Mouse (Mus musculus) limb, embryonic 10.5 days (tissue): ENCODE results near the gene Lhx3. TPM values are rescaled to one million over a fixed set of nuclear protein-coding genes. Genes with fewer than 3 reads are reported as not detected.
A peak's percentile ranks its signal among the peaks of the same experiment; 100 is the strongest.

Source experiments
- DNase-seq: peaks from one replicate; pipeline ENCODE4 v3.0.0-alpha.2; 2017; ENCODE audit warnings: low spot score
- H3K27ac ChIP-seq: fragments of 300-500 bp; sonication (generic); 2 replicates; pipeline ENCODE4 v1.5.1; 2016; ENCODE audit warnings: mild to moderate bottlenecking
- H3K27me3 ChIP-seq: fragments of 300-500 bp; sonication (generic); 2 replicates; pipeline ENCODE4 v1.6.1; 2016; ENCODE audit warnings: low read depth, mild to moderate bottlenecking; ENCODE audit not compliant: poor library complexity, severe bottlenecking
- H3K36me3 ChIP-seq: fragments of 300-500 bp; sonication (generic); 2 replicates; pipeline ENCODE4 v1.6.1; 2016; ENCODE audit warnings: mild to moderate bottlenecking, moderate library complexity
- H3K4me1 ChIP-seq: fragments of 300-500 bp; sonication (generic); 2 replicates; pipeline ENCODE4 v1.6.1; 2016
- H3K4me3 ChIP-seq: fragments of 300-500 bp; sonication (generic); 2 replicates; pipeline ENCODE4 v1.5.1; 2016; ENCODE audit warnings: mild to moderate bottlenecking, moderate library complexity
- H3K9me3 ChIP-seq: fragments of 300-500 bp; sonication (generic); replicated peaks from 2 replicates; pipeline ENCODE4 v1.6.1; 2016; ENCODE audit warnings: mild to moderate bottlenecking
- WGBS: fragments of 180-500 bp; shearing (Covaris S2); methylation state at CpG from one replicate; pipeline ENCODE4 v1.1.7; 2016; 5-methylcytosine and 5-hydroxymethylcytosine counted together
- polyA plus RNA-seq: library from polyadenylated mRNA; unstranded; fragments of >200 nt; fragmentation: Nextera tagmentation; extraction: Ambion mirVana; gene quantifications from 2 replicates; pipeline ENCODE4 v1.2.1, GENCODE M21; 2016

Lhx3 gene
- polyA plus RNA-seq, 1 experiment from 2014 or later = not detected

- peaks cover 100% of the 10 kb centered on the region for H3K27me3 ChIP-seq
- H3K36me3 ChIP-seq = no peaks in the 10 kb centered on the region
- no peaks in the 10 kb centered on the region for H3K9me3 ChIP-seq
- 43% methylated on average over 7 of the region's 7 CpGs for WGBS
- H3K27ac ChIP-seq = no peak overlapping the region
- no peak for DNase-seq
- H3K4me1 ChIP-seq = peaks cover 47% of the 10 kb centered on the region
- H3K4me3 ChIP-seq = no peak overlapping the region
These were observed 13.3 kb downstream of the Lhx3 start for GRCm38 (mm10) chr2:26194552-26195339.

DNA sequence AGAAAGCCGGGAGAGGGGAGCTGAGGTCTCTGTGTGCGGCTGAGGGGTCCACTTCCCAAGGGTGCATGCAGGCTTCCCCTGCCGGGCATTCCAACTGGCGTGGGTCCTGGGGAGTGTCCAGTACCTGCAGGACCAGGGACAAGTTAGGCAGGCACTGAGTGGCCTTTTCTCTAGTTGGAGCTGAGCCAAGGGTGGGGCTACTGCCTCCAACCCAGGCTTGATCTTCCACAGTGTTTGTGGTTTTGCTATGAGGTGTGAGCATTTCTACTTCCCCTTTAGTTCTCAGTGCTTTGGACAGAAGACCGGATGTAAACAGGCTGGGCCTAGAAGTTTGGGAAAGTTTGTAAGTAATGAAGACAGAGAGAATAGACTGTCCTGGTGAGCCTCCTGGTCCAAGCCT, 19.6 kb downstream of the Lhx3 start:
- no peak for DNase-seq
- Histone ChIP-seq H3K4me1 (peaks cover 24% of the 10 kb centered on the region), H3K4me3 (no peak overlapping the region), H3K36me3 (no peaks in the 10 kb centered on the region), H3K27me3 (peaks cover 100% of the 10 kb centered on the region), H3K27ac (no peak overlapping the region), H3K9me3 (no peaks in the 10 kb centered on the region)
- WGBS = 86% methylated on average over 5 of the region's 5 CpGs

GRCm38 (mm10) chr2:26184352-26184751, 23.7 kb downstream of the Lhx3 start:
- WGBS = 55% methylated on average over 3 of the region's 3 CpGs
- H3K27me3 ChIP-seq = peaks cover 73% of the 10 kb centered on the region

DNA sequence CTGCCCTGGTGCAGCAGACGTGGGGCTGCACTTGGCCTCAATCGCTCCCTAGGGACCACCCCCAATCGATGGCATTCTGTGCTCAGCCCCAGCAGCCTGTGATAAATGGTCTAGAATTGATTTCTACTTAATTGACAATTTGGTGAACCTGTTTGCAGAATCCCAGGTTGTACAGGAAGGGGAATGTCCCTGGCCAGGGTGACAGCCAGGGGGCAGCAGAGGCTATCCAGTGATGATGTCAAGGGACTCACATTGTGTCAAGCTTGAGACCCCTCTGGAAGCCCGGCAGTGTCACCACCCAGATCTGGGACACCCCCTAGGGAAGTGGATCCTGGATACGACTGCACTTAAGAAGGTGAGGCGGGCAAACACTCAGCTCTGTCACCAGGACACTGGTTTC, 25.4 kb downstream of the Lhx3 start:
- WGBS = 19% methylated on average over 6 of the region's 6 CpGs
- Histone ChIP-seq H3K4me3 (no peak overlapping the region), H3K36me3 (no peaks in the 10 kb centered on the region), H3K4me1 (peaks cover 19% of the 10 kb centered on the region), H3K27ac (no peak overlapping the region), H3K27me3 (peaks cover 66% of the 10 kb centered on the region), H3K9me3 (no peaks in the 10 kb centered on the region)
- DNase-seq = peak; percentile 69

More at GRCm38 (mm10) chr2:26184352-26184751, 23.7 kb downstream of the Lhx3 start:
- Histone ChIP-seq H3K27ac (no peak overlapping the region), H3K9me3 (no peaks in the 10 kb centered on the region), H3K4me3 (no peak overlapping the region), H3K36me3 (no peaks in the 10 kb centered on the region), H3K4me1 (peaks cover 19% of the 10 kb centered on the region)
- no peak for DNase-seq

- no peak for DNase-seq
- no peaks in the 10 kb centered on the region for H3K9me3 ChIP-seq
- no peak overlapping the region for H3K27ac ChIP-seq
- H3K36me3 ChIP-seq = no peaks in the 10 kb centered on the region
- peaks cover 46% of the 10 kb centered on the region for H3K27me3 ChIP-seq
- peaks cover 23% of the 10 kb centered on the region for H3K4me1 ChIP-seq
- H3K4me3 ChIP-seq = no peak overlapping the region
- WGBS = 37% methylated on average over 2 of the region's 2 CpGs
These were observed 30.9 kb downstream of the Lhx3 start for GRCm38 (mm10) chr2:26177189-26177588.

- no peak overlapping the region for H3K27ac ChIP-seq
- peaks cover 49% of the 10 kb centered on the region for H3K27me3 ChIP-seq
- H3K36me3 ChIP-seq = no peaks in the 10 kb centered on the region
- DNase-seq = no peak
- peaks cover 24% of the 10 kb centered on the region for H3K4me1 ChIP-seq
- H3K4me3 ChIP-seq = no peak overlapping the region
- no peaks in the 10 kb centered on the region for H3K9me3 ChIP-seq
- 61% methylated on average over 5 of the region's 5 CpGs for WGBS
These were observed 31.4 kb downstream of the Lhx3 start for GRCm38 (mm10) chr2:26176731-26177130.

- DNase-seq = no peak
- H3K9me3 ChIP-seq = no peaks in the 10 kb centered on the region
- H3K27ac ChIP-seq = no peak overlapping the region
These were observed 32.9 kb downstream of the Lhx3 start for GRCm38 (mm10) chr2:26175191-26175590.

DNA sequence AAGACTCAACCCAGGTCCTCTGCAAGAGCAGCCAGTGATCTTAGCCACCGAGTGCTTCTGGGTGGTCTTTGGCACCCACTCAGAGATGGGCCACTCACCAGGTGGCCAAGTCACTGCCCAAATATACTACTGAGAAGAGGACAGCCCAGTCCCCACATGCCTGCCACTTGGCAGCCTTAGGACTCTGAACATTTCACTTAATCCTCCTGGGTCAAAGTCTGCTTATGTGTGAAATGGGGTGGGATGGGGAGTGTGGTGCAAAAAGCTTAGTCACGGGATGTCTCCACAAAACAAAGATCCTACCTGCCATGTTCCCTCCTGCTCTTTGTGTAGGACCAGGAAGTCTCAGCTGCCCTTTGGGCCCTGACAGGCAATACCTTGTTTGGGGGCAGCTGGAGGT, 35.9 kb downstream of the Lhx3 start:
- Histone ChIP-seq H3K27me3 (peaks cover 73% of the 10 kb centered on the region), H3K27ac (no peak overlapping the region), H3K4me3 (no peak overlapping the region), H3K36me3 (no peaks in the 10 kb centered on the region), H3K4me1 (peaks cover 44% of the 10 kb centered on the region), H3K9me3 (no peaks in the 10 kb centered on the region)
- no peak for DNase-seq
- 84% methylated on average over 2 of the region's 2 CpGs for WGBS

More at GRCm38 (mm10) chr2:26175191-26175590, 32.9 kb downstream of the Lhx3 start:
- no peaks in the 10 kb centered on the region for H3K36me3 ChIP-seq
- WGBS = 8% methylated on average over 4 of the region's 4 CpGs
- peaks cover 64% of the 10 kb centered on the region for H3K27me3 ChIP-seq
- no peak overlapping the region for H3K4me3 ChIP-seq
- peaks cover 37% of the 10 kb centered on the region for H3K4me1 ChIP-seq

GRCm38 (mm10) chr2:26170376-26170775, 37.7 kb downstream of the Lhx3 start:
- no peak for DNase-seq
- H3K4me3 ChIP-seq = no peak overlapping the region
- no peaks in the 10 kb centered on the region for H3K36me3 ChIP-seq
- H3K9me3 ChIP-seq = no peaks in the 10 kb centered on the region
- no peak overlapping the region for H3K27ac ChIP-seq
- WGBS = 61% methylated on average over 2 of the region's 2 CpGs
- peaks cover 40% of the 10 kb centered on the region for H3K4me1 ChIP-seq
- peaks cover 55% of the 10 kb centered on the region for H3K27me3 ChIP-seq

DNA sequence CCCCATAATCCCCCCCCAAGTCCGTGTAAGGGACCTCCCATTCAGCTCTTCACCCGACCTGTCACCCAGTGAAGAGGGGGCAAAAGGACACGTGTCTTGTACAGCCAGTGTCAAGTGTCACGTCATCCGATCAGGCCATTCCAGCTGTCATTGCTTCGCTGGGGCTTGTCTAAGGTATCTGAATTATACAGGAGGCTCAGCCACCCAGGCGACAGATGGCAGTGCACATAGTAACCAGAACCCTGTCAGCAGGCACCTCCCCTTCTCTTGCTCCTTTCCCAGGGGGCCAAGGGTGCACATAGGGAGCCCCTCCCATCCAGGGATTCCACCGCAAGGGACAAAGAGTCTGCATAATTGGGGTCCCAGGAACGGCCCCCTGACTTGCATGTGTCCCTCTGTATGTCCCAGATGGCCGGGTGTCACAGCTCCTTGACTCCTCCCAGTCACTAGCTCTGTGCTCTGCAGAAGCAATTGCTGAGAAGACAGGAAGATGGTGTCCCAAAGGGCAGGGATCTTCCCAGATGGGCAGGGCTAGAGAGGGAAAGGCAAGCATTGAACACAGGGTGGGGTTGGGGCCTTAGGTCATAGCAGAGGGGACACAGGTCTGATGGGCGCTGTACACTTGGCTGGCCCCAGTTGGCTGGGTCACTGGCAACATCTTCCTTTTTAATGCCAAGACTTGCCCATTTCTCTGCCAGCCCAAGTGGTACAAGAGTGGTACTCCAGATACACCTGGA, 39.1 kb downstream of the Lhx3 start:
- no peak for DNase-seq
- Histone ChIP-seq H3K4me3 (no peak overlapping the region), H3K27me3 (peaks cover 53% of the 10 kb centered on the region), H3K36me3 (no peaks in the 10 kb centered on the region), H3K9me3 (no peaks in the 10 kb centered on the region), H3K4me1 (peaks cover 37% of the 10 kb centered on the region), H3K27ac (no peak overlapping the region)
- 27% methylated on average over 11 of the region's 11 CpGs for WGBS

- peaks cover 50% of the 10 kb centered on the region for H3K4me1 ChIP-seq
- 83% methylated on average over 3 of the region's 3 CpGs for WGBS
- H3K27ac ChIP-seq = no peak overlapping the region
- no peaks in the 10 kb centered on the region for H3K9me3 ChIP-seq
- H3K36me3 ChIP-seq = no peaks in the 10 kb centered on the region
- DNase-seq = no peak
- H3K4me3 ChIP-seq = no peak overlapping the region
- peaks cover 40% of the 10 kb centered on the region for H3K27me3 ChIP-seq
These were observed 41.2 kb downstream of the Lhx3 start for GRCm38 (mm10) chr2:26166890-26167289.

GRCm38 (mm10) chr2:26158064-26158463, 50.0 kb downstream of the Lhx3 start:
- WGBS = 86% methylated on average over 9 of the region's 9 CpGs
- Histone ChIP-seq H3K36me3 (no peaks in the 10 kb centered on the region), H3K27ac (no peak overlapping the region), H3K4me1 (peaks cover 7% of the 10 kb centered on the region), H3K9me3 (no peaks in the 10 kb centered on the region), H3K4me3 (no peak overlapping the region), H3K27me3 (peaks cover 4% of the 10 kb centered on the region; the same call in 1 of the 2 replicates)
- no peak for DNase-seq
